Mouse (Mus musculus) kidney, postnatal 10 days (tissue): ENCODE measurements at regions not wholly inside any gene's neighbourhood (a gene's known extent, or its start where the extent isn't known, plus 50 kb on each side); places are given as distances from the start of the nearest gene placed in this dataset.
A peak's percentile ranks its signal among the peaks of the same experiment; 100 is the strongest.

Experiments used
- DNase-seq: peaks from one replicate; pipeline ENCODE4 v3.0.0; 2021; ENCODE audit warnings: mixed read lengths

GRCm38 (mm10) chrX:33416321-33416720 lies 103.1 kb downstream of the Btbd35f12 start:
- peak; percentile 52 for DNase-seq
